Mouse (Mus musculus) embryonic facial prominence, embryonic 11.5 days (tissue): ENCODE measurements around the gene Adarb1. TPM values are rescaled to one million over a fixed set of nuclear protein-coding genes. Genes with fewer than 3 reads are reported as not detected.

Experiments used
- ATAC-seq: fragments of 200-750 bp; cut with Nextera tagmentation; replicated peaks from 2 replicates; pipeline ENCODE4 v1.8.0; 2017; ENCODE audit warnings: low read depth; ENCODE audit not compliant: insufficient number of reproducible peaks, low FRiP score, low TSS enrichment
- DNase-seq: peaks from one replicate; pipeline ENCODE4 v3.0.0-alpha.2; 2015; ENCODE audit warnings: low spot score
- H3K27ac ChIP-seq: fragments of 300-500 bp; sonication (generic); replicated peaks from 2 replicates; pipeline ENCODE4 v1.5.1; 2014; ENCODE audit warnings: mild to moderate bottlenecking, low read depth, low read length, control low read depth
- H3K27me3 ChIP-seq: fragments of 300-500 bp; sonication (generic); 2 replicates; pipeline ENCODE4 v1.6.1; 2014; ENCODE audit warnings: mild to moderate bottlenecking, low read length, moderate library complexity, mixed read lengths; ENCODE audit not compliant: control insufficient read depth, insufficient read depth
- H3K36me3 ChIP-seq: fragments of 300-500 bp; sonication (generic); replicated peaks from 2 replicates; pipeline ENCODE4 v1.6.1; 2014; ENCODE audit warnings: low read depth, mild to moderate bottlenecking, low read length, moderate library complexity, mixed read lengths; ENCODE audit not compliant: control insufficient read depth, insufficient read depth
- H3K4me1 ChIP-seq: fragments of 300-500 bp; sonication (generic); 2 replicates; pipeline ENCODE4 v1.6.1; 2014; ENCODE audit warnings: low read length, mixed read lengths; ENCODE audit not compliant: control insufficient read depth, insufficient read depth
- H3K4me2 ChIP-seq: fragments of 300-500 bp; sonication (generic); 2 replicates; pipeline ENCODE4 v1.6.1; 2014; ENCODE audit warnings: low read depth, mild to moderate bottlenecking, control low read depth, low read length, moderate library complexity
- H3K4me3 ChIP-seq: fragments of 300-500 bp; sonication (generic); 2 replicates; pipeline ENCODE4 v1.5.1; 2014; ENCODE audit warnings: low read depth, low read length, control low read depth
- H3K9ac ChIP-seq: fragments of 300-500 bp; sonication (generic); replicated peaks from 2 replicates; pipeline ENCODE4 v1.6.1; 2014; ENCODE audit warnings: mild to moderate bottlenecking, control low read depth, low read length
- H3K9me3 ChIP-seq: fragments of 300-500 bp; sonication (generic); replicated peaks from 2 replicates; pipeline ENCODE4 v1.6.1; 2016; ENCODE audit warnings: mild to moderate bottlenecking, low read length, inconsistent platforms, mixed read lengths; ENCODE audit not compliant: control insufficient read depth
- WGBS: fragments of 180-500 bp; shearing (Covaris S2); extraction: QIAGEN DNeasy Blood & Tissue Kit; methylation state at CpG from one replicate; pipeline ENCODE4 v1.1.7; 2014; 5-methylcytosine and 5-hydroxymethylcytosine counted together
- polyA plus RNA-seq: library from polyadenylated mRNA; unstranded; fragments of >200 nt; fragmentation: Nextera tagmentation; extraction: Ambion mirVana; gene quantifications from 2 replicates; pipeline ENCODE4 v1.2.1, GENCODE M21; 2014

Adarb1 gene
- polyA plus RNA-seq, 1 experiment from 2014 or later, result 3.6 TPM

DNA sequence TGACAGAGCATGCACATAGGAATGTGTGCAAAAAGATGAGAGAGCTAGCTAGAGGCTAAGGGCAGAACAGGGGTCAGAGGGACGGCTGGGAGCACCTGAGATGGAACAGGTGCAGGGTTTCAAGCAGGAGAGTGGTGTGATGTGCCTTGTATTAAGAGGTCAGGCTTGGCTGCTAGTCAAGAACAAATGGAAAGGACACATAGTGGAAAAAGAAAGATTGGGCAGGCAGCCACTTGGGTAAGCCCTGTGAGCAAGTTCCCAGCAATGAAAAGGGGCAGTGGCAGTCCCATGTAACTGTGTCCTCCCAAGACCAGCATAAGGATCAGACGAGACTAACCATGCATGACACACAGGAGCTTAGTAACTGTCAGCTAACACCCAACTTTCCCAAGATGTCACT lies 8.9 kb downstream of the Adarb1 start:
- DNase-seq (no peak), ATAC-seq (no peak)
- Histone ChIP-seq H3K27ac (no peak overlapping the region), H3K9ac (no peak overlapping the region), H3K4me3 (no peak overlapping the region), H3K4me2 (no peak overlapping the region), H3K36me3 (no peaks in the 10 kb centered on the region), H3K9me3 (no peaks in the 10 kb centered on the region), H3K27me3 (no peaks in the 10 kb centered on the region), H3K4me1 (no peaks in the 10 kb centered on the region)
- 66% methylated on average over 2 of the region's 2 CpGs for WGBS

DNA sequence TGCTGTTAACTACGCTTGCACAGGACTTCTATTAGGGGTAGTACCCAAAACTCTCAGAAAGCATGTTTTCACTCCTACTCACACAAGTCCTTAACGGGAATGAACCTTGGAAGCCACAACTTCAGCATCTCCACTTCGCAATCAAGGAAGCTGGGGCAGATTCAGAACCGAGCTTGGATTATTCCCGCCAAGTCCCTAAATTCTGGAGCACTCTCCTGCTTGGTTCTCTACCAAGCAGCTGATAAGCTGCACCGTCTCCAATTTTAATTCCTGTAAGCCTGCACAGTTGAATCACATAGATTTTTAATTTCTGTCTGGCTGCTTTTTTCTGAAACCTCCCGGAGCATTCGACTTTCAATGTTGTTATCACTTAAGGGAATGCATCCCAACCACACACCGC lies 9.8 kb downstream of the Adarb1 start:
- ATAC-seq (no peak), DNase-seq (no peak)
- Histone ChIP-seq H3K9ac (no peak overlapping the region), H3K4me2 (no peak overlapping the region), H3K9me3 (no peaks in the 10 kb centered on the region), H3K27ac (no peak overlapping the region), H3K27me3 (no peaks in the 10 kb centered on the region), H3K4me3 (no peak overlapping the region), H3K4me1 (no peaks in the 10 kb centered on the region), H3K36me3 (no peaks in the 10 kb centered on the region)
- 84% methylated on average over 9 of the region's 9 CpGs for WGBS

DNA sequence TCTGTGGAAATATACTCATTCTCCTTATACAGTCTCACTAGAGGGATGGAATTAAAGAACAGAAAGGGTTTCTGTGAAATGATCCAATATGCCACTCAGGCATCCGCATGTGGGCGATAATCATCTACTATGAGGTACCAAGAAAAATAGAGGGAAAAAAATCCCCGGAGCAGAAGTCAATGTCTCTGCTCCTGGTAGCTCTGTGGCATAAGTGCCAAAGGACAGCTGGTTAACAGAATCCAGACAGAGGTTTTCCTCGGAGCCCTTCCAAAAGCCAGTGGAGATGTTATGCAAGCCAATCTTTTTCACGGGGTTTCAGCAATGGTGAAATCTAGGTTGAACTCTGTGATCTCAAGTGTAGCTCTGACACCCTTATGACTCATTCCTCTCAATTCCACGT lies 11.6 kb downstream of the Adarb1 start:
- H3K27ac ChIP-seq, result no peak overlapping the region
- H3K9me3 ChIP-seq, result no peaks in the 10 kb centered on the region
- DNase-seq (no peak), ATAC-seq (no peak)
- H3K36me3 ChIP-seq, result no peaks in the 10 kb centered on the region
- no peak overlapping the region for H3K9ac ChIP-seq
- H3K4me3 ChIP-seq, result no peak overlapping the region
- H3K27me3 ChIP-seq, result no peaks in the 10 kb centered on the region
- no peaks in the 10 kb centered on the region for H3K4me1 ChIP-seq
- no peak overlapping the region for H3K4me2 ChIP-seq
- 86% methylated on average over 6 of the region's 6 CpGs for WGBS

DNA sequence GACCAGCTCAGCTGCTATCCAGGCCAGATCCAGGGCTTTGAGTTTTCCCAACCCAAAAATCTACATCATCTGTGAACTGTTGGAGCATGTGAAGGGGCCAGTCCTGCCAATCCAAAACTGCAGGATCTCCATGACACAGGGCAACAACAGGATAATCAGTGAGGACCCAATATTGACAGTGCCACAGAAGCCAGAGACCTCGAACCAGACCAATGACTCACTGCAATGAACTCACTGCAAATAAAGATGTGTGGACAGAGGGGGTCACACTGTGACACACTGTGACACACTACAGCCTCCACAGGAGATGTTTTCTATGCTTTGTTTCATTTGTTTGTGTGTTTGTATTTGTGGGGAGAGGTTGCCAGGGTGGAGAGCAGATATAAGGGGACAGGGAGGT lies 15.6 kb downstream of the Adarb1 start:
- no peaks in the 10 kb centered on the region for H3K36me3 ChIP-seq
- H3K27ac ChIP-seq, result no peak overlapping the region
- DNase-seq (no peak), ATAC-seq (no peak)
- H3K9ac ChIP-seq, result no peak overlapping the region
- no peaks in the 10 kb centered on the region for H3K4me1 ChIP-seq
- no peaks in the 10 kb centered on the region for H3K27me3 ChIP-seq
- no peaks in the 10 kb centered on the region for H3K9me3 ChIP-seq
- H3K4me2 ChIP-seq, result no peak overlapping the region
- H3K4me3 ChIP-seq, result no peak overlapping the region
- 87% methylated on average over 1 of the region's 1 CpGs for WGBS

DNA sequence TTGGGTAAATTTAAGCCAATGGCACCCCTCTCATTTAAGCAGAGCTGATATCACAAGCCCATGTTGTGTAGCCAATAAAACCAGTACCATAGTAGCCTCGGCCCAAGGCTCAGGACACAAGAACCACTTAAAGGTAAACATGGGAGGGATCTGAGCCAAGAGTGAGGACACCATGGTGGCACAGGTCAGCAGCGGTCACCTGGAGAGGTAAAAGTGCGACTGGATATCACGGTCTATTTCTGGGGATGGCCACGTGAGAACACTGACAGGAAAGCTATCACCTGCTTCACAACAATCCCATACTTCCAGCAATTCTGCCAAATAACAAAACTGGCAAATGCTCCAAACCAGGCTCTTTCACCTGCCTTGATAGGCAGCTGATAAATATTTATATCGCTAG lies 17.0 kb downstream of the Adarb1 start:
- ATAC-seq (no peak), DNase-seq (no peak)
- WGBS, result 94% methylated on average over 6 of the region's 6 CpGs
- no peak overlapping the region for H3K9ac ChIP-seq
- H3K4me1 ChIP-seq, result no peaks in the 10 kb centered on the region
- no peak overlapping the region for H3K4me2 ChIP-seq
- H3K27me3 ChIP-seq, result no peaks in the 10 kb centered on the region
- no peak overlapping the region for H3K27ac ChIP-seq
- H3K4me3 ChIP-seq, result no peak overlapping the region
- H3K36me3 ChIP-seq, result no peaks in the 10 kb centered on the region
- no peaks in the 10 kb centered on the region for H3K9me3 ChIP-seq

DNA sequence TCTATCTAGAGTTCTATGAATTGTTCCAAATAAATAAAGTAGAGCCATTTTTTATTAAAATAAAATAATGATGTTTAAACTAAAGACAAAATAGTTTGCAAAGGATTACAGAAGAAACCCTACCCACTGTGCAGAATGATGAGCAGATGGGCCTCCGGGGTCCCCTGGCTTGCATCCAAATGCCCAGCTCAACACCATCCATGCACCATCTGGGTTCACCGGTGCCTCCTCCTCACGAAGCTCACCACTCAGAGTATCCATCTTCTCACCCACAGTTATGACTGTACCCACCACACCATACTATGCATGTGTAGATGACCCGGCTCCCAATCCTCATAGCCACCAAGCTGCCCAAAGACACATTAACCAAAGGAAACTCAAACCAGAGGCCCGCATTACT lies 18.1 kb downstream of the Adarb1 start:
- Histone ChIP-seq H3K4me1 (no peaks in the 10 kb centered on the region), H3K36me3 (no peaks in the 10 kb centered on the region), H3K9me3 (no peaks in the 10 kb centered on the region), H3K4me2 (no peak overlapping the region), H3K27me3 (no peaks in the 10 kb centered on the region), H3K9ac (no peak overlapping the region), H3K4me3 (no peak overlapping the region), H3K27ac (no peak overlapping the region)
- DNase-seq, result no peak
- 92% methylated on average over 5 of the region's 5 CpGs for WGBS
- no peak for ATAC-seq

DNA sequence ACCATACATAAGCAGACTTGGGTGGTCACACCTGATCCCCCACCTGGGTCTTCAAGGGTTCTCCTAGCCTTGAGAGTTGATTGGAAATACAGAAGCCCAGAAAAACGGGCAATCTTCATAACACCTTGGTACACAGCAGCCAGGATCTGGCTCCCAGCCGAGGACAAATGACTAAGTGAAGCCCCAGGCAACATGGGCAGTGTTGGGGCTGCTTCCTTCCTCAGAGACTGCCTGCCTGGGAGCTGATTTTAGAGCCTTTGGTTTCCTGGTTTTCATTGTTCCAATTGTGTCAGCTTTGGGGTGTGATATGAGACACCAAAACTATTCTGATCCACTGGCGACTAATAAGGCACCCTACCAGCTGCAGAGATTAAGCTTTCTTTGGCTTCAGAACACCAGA lies 20.0 kb downstream of the Adarb1 start:
- Histone ChIP-seq H3K4me2 (no peak overlapping the region), H3K9ac (no peak overlapping the region), H3K27ac (no peak overlapping the region), H3K9me3 (no peaks in the 10 kb centered on the region), H3K4me3 (no peak overlapping the region), H3K36me3 (no peaks in the 10 kb centered on the region), H3K4me1 (no peaks in the 10 kb centered on the region), H3K27me3 (no peaks in the 10 kb centered on the region)
- no peak for DNase-seq
- ATAC-seq, result no peak
- 50% methylated on average over 3 of the region's 3 CpGs for WGBS

DNA sequence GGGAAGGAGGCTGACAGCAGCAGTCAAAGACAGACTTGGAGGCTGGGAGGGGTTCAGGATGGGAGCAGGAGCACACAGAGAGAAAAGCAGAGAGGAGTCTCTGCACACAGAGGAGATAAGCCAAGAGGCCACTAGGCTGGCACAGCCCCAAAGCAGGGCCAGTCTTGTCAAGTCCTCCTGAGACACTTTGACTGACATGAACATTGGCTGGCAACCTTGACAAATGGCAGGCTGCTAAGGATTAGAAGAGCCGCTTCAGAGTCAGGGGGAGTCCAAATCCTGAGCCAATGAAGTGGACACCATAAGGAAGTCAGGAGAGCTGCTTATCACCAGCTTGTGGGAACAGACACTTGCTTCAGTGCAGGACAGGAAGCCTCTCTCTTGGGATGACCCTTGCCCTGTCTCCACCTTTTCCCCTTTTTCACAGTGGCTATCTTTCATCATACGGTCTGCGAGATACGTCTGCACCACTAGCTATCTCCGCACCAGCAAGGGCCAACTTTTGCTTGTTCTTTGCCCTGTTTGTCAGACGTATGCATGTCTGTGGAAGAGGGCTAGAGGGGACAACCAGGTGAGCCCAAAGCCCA lies 20.9 kb downstream of the Adarb1 start:
- Histone ChIP-seq H3K4me3 (no peak overlapping the region), H3K4me2 (no peak overlapping the region), H3K4me1 (no peaks in the 10 kb centered on the region), H3K27ac (no peak overlapping the region), H3K36me3 (no peaks in the 10 kb centered on the region), H3K9ac (no peak overlapping the region), H3K9me3 (no peaks in the 10 kb centered on the region), H3K27me3 (no peaks in the 10 kb centered on the region)
- WGBS, result 81% methylated on average over 6 of the region's 6 CpGs
- ATAC-seq (no peak), DNase-seq (no peak)
